Mouse (Mus musculus) adrenal gland, postnatal 25 days (tissue): ENCODE measurements at regions not wholly inside any gene's neighbourhood (a gene's known extent, or its start where the extent isn't known, plus 50 kb on each side); places are given as distances from the start of the nearest gene placed in this dataset.

Source experiments
- DNase-seq: peaks from one replicate; pipeline ENCODE4 v3.0.0; 2021; ENCODE audit warnings: mixed read lengths

GRCm38 (mm10) chr3:9373896-9374295 lies 236.0 kb downstream of the Zfp704 start:
- DNase-seq = no peak

DNA sequence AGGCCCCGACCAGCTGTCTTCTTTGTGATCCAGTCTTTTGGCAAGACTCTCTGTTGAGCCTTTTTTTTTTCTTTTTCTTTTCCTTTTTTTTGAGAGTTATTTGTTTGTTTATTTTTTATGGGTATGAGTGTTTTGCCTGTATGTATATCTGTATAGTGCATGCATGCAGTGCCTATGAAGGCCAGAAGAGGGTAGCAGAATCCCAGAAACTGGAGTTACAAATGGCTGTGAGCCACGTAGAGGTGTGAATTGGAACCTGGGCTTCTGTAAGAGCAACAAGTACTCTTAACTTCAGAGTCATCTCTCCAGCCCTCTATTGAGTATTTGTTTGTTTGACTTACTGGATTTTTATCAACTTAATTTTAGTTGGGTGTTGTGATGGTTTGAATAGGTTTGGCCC lies 239.8 kb downstream of the Zfp704 start:
- DNase-seq = no peak

DNA sequence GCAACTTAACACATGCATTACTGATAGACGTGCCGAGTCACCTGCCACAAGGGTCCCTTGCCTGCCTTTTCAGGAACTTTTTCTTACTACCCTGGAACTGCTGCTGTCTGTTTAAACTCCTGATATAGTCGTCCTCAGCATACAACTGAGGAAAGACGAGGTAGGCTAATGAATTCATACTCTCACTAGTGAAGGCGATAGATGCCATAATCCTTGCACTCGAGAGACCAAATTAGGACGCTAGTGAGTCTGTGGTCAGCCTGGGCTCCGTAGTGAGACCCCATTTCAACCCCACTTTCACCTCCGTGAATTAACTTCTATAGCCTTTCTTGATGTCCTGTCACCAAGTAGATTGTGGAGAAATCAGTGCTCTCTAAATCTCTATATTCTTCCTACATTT lies 244.1 kb downstream of the Zfp704 start:
- no peak for DNase-seq

- no peak for DNase-seq
Observed at GRCm38 (mm10) chr3:9359186-9359585, 250.7 kb downstream of the Zfp704 start.

DNA sequence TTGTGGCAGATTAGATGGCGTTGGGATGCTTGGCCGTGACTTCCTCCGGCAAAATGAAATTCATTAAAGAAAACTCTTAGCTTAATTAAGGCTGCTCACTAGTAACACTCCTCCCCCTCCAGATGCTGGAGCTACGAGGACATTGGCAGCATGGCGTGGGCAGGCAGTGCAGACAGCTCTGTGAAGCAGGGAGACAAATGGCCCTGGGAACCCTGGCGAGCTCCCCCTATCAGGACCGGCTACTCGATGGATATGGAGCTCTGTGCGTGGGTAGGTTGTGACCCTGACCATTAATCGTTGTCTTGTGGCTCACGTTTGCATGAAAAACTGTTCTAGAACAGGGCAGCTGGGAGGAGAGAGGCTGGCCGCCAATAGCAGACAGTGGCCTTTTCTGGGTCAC lies 251.8 kb downstream of the Zfp704 start:
- peak; percentile 28 for DNase-seq

DNA sequence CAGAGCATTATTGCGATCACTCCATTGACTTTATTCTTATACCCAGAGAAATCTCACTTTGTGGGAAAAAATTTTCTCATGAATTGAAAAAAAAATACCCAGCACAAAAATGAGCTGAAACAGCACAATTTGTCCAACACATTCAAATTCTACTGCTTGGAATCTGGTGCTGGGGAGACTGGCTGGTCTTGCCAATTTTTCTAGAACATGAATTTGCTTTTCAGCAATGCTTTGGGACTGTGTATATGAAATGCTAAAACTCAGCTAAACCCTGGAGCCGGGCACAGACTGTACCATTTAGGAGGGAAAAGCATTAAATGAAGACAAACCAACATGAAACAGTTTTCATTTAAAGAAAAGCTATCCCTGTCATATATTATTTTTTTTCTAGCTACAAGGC lies 252.2 kb downstream of the Zfp704 start:
- DNase-seq = no peak

DNA sequence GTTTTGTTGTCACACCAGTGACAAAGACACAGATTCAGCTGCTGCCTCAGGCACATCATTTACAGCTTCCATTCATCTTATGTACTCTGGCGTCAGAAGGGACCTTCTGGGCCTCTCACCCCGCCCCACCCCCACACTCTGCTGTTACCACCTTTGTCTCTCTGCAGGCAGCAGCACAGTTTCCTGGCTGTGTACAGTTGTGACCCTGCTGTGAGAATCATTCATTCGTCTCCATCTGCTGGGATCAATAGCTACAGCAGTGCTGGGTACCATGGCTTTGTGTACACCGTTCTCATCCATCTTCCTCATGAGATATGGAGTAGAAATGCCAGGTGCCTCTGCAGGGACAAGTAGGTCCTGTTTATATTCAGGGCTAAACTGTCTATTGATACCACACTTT lies 254.0 kb downstream of the Zfp704 start:
- no peak for DNase-seq

DNA sequence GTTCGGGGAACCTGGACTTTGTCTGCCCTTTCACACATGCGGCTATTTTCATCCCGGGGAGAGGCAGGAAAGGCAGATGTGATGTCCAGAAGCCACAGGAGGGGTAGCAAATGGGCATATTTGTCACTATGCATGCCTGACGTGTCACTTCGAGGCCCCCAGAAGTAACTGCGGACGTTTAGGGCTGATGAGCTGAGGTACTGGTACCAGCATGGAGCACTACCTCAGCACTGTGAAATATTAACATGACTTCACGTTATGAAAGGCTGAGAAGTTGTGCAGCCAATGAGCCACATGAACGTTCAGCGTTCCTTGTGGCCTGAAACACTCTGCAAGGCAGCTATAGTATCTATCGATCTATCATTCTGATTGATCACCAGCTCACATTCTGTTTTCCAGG lies 255.1 kb downstream of the Zfp704 start:
- no peak for DNase-seq

GRCm38 (mm10) chr3:9352251-9352650 lies 257.6 kb downstream of the Zfp704 start:
- DNase-seq = no peak

DNA sequence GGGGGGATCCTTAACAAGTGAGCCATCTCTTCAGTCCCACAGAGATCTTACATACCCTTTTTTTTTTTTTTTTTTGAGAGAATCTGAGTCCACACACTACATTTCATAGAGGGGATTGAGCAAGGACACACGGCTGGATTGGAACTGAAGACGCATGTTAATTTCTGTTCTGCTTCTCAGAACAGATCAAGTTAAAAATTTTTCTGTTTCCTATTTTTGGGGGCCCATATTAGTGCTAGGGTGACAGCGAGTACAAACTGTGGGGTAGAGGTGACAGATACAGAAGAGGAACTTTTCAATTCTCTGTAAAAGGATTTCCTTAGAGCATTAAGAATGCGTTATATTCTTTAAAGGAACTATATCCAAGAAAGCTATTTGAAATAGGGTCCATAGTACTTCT lies 260.1 kb downstream of the Zfp704 start:
- DNase-seq = no peak

GRCm38 (mm10) chr3:9347446-9347860 lies 262.4 kb downstream of the Zfp704 start:
- DNase-seq = peak; percentile 62

DNA sequence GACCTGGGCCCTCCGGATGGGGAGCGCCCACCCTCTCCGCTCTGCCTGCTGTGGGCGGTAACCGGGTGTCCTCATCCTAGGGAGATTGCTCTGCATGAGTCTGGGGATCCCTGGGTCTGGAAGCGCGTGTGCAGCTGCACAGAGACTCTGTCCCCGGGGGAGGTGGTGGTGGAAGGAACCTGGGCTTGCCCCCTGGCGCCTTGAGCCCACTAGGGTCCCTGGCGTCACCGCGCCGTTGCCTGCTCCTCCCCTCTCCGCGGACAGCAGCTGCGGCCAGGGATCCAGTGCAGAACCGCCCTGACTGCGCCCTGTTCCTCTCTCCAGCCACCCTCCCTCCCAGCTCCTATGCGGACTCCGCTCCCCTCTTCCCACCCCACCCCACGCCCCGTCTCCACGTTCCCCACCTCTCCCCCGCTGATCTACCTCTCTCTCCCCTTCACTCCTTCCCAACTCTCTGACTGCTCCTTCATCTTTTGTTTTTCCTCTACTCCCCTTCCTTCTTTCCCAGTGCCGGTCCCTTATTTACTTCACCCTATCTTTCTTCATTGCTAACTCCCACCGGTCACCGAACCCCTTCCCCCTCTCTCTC lies 262.9 kb downstream of the Zfp704 start:
- DNase-seq = peak; percentile 60

GRCm38 (mm10) chr3:9346356-9346755 lies 263.5 kb downstream of the Zfp704 start:
- no peak for DNase-seq

DNA sequence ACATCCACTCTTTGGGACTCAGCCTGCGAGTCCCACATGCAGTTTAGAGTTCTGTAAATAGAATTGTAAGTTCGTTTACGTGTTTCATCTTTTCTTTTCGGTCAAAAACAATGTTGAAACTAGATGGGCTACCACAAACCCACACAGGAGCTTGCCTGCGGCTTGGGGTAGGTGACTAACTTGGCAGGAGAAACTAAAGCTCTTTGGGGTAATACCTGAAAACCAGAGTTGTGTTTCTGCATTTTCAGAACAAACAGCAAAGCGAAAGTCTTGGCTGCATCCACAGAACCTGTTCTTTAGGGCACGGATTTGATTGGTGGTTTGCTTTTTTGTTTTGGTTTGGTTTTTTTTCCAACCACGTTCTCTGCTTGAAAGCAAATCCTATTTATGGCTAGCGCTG lies 264.0 kb downstream of the Zfp704 start:
- no peak for DNase-seq

GRCm38 (mm10) chr3:9343586-9343985 lies 266.3 kb downstream of the Zfp704 start:
- DNase-seq = no peak

DNA sequence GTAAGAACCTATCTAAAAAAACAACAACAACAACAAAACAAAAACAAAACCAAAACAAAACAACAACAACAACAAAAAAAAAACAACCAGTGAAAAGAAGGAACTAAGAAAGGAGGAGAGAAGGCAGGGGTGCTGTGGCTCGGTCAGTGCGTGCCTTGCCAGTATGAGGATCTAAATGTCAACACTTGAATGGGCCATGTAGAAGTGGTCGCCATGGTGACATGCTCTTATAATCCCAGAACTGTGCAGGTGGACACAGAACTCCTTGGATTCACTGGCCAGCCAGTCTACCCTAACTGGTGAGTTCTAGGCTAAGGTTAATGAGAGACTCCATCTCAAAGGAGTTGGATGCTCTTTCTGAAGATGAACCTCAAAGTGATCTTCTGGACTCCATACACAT lies 267.7 kb downstream of the Zfp704 start:
- DNase-seq = no peak

- DNase-seq = no peak
Observed at GRCm38 (mm10) chr3:9341657-9342056, 268.2 kb downstream of the Zfp704 start.

DNA sequence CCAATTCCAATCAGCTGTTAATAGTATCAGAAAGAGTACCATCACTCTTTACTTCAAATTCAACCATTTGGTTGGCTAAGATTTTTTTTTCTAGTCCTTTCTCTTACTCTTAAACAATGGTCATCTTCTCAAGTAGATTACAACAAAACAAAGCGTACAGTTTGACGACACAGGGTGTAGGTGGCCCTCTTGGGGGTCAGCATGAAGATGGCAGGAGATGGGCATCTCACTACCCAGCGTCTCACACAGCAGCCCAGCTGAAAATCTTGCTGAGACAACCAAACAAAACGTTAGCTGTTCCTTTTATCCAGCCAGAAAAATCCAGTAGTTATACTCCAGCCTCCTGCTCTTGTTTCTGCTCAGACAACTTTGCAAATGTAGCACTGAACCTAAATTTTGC lies 268.6 kb downstream of the Zfp704 start:
- no peak for DNase-seq

DNA sequence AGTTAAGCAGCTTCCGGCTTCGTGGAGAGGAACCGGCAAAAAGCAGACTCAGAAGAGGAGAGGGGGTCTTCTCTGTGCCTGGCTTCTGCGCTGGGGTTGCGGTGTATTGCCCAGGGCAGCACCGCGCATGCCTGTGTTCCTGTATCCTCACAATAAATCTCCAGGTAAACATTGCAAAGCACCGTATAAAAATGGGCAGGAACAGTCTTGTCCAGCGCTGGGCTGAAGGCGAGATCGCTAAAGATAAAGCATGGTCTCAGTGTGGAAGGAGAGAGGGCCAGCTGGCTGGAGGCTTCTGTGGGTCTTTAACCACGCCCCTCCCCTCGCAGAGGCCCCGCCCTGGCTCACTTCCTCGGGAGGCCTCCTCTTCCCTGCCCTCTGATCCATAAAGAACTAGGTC lies 269.1 kb downstream of the Zfp704 start:
- peak; percentile 51 for DNase-seq

- no peak for DNase-seq
Observed at GRCm38 (mm10) chr3:9340344-9340743, 269.5 kb downstream of the Zfp704 start.

DNA sequence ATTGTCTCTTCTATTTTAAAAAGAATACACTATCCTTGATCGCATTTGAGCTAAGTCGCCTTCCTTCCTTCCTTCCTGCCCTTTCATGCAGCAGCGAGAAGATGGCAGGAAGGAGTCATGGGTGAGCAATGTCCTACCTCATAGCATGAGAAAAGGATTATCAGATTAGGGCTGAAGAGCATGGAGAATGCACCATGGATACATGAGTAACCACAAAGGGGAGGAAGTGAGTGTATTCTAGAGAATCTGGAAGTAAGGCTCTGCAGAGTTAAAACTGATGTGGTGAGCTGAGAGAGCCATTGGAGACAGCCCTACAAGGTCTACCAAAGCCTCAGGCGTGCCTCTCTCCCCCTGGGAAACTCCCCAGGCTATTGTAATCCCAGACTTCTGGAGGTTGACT lies 270.2 kb downstream of the Zfp704 start:
- DNase-seq = no peak

DNA sequence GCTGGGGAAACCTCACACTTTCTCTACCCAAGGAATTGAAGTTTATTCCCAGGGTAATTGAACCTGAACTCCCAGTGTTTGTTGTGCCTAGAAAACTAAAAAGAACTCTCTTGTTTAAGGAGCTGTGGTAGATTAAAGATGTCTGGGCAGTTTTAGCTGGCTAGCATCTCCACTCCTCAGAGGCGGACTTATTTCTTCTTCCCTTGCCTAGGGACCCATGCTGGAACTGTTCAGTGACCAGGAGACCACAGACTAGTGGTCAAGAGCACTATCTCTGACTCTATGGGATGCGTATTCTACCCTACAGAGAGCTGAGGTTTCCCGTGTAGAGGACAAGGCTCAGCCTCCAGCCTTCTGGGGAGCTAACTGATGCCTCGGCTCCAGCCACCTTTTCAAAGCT lies 274.3 kb downstream of the Zfp704 start:
- no peak for DNase-seq
